Mouse (Mus musculus) CH12F3 (cell line): Measurements from ENCODE around the gene Vps13c.

Experiments
- in situ Hi-C: fragments of 300-500 bp; cut with MboI; formaldehyde crosslinking; loops from 2 replicates; pipeline ENCODE4 v1.14.3; 2020; ENCODE audit warnings: low sequenced_read_pairs

Vps13c gene

GRCm38 (mm10) chr9:67839981-67840859, at the start of gene Vps13c:
Gene Vps13c (plus strand): TSS chr9:67840396.
- in situ Hi-C loops, result no loop called here

- in situ Hi-C loops, result no loop called here
These were observed 47.8 kb upstream of the Vps13c start for GRCm38 (mm10) chr9:67792405-67792804.

GRCm38 (mm10) chr9:67793501-67793900, 46.7 kb upstream of the Vps13c start:
- in situ Hi-C loops, result no loop called here

GRCm38 (mm10) chr9:67794216-67794615, 46.0 kb upstream of the Vps13c start:
- in situ Hi-C loops, result no loop called here

GRCm38 (mm10) chr9:67794668-67795067, 45.5 kb upstream of the Vps13c start:
- in situ Hi-C loops, result no loop called here

- in situ Hi-C loops, result no loop called here
These were observed 45.0 kb upstream of the Vps13c start for GRCm38 (mm10) chr9:67795205-67795675.

- in situ Hi-C loops, result no loop called here
These were observed 40.9 kb upstream of the Vps13c start for GRCm38 (mm10) chr9:67799078-67799819.

GRCm38 (mm10) chr9:67802241-67802640, 38.0 kb upstream of the Vps13c start:
- in situ Hi-C loops, result no loop called here

GRCm38 (mm10) chr9:67807000-67807399, 33.2 kb upstream of the Vps13c start:
- in situ Hi-C loops, result no loop called here

- in situ Hi-C loops, result no loop called here
These were observed 29.7 kb upstream of the Vps13c start for GRCm38 (mm10) chr9:67810527-67810926.

- in situ Hi-C loops, result no loop called here
These were observed 29.1 kb upstream of the Vps13c start for GRCm38 (mm10) chr9:67811116-67811515.

GRCm38 (mm10) chr9:67813171-67813570, 27.0 kb upstream of the Vps13c start:
- in situ Hi-C loops, result no loop called here

GRCm38 (mm10) chr9:67813665-67814337, 26.4 kb upstream of the Vps13c start:
- in situ Hi-C loops, result no loop called here

- in situ Hi-C loops, result no loop called here
These were observed 23.8 kb upstream of the Vps13c start for GRCm38 (mm10) chr9:67816172-67816928.

- in situ Hi-C loops, result no loop called here
These were observed 22.1 kb upstream of the Vps13c start for GRCm38 (mm10) chr9:67817898-67818667.

- in situ Hi-C loops, result no loop called here
These were observed 21.6 kb upstream of the Vps13c start for GRCm38 (mm10) chr9:67818668-67818950.

- in situ Hi-C loops, result no loop called here
These were observed 17.1 kb upstream of the Vps13c start for GRCm38 (mm10) chr9:67823131-67823530.

GRCm38 (mm10) chr9:67825527-67825926, 14.7 kb upstream of the Vps13c start:
- in situ Hi-C loops, result no loop called here

GRCm38 (mm10) chr9:67828182-67828581, 12.0 kb upstream of the Vps13c start:
- in situ Hi-C loops, result no loop called here
